Mouse (Mus musculus): ENCODE measurements around the gene Ncf2. TPM values are rescaled to one million over a fixed set of nuclear protein-coding genes. Genes with fewer than 3 reads are reported as not detected.

Ncf2 gene
- total RNA-seq, 2 experiments from 2014 or later = 2.7 to 3.0 TPM

DNA sequence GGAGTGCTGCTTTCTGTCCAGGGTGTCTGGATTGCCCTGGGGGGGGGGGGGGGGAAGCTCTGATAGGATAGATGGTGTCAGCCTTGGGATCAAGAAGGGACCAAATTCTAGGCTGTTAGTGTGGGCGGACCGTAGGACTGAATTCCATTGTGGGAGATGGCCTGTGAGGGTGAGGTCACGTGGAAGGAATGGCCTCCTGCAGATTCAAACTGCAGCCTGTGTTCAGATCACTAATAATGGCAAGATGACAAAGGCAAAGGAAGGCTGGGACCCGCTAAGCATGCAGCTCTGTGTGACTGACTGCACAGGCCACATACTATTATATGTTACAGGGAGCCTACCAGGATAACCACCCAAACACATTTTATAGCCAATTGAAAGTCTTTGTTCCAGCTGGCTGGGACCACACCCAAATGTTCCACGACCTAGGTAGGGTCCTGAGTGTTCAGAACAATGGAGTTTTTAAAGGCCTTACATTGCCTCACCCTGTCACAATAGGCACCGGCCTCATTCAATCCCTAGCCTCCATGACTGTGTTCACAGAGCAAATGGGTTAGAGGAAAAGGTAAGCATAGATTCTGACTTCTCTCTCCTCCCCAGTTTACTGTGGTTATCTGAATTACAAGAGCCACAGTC lies 6.4 kb upstream of the Ncf2 start:
- DNase-seq (ENCODE audit: low spot score in 2 of 2) = no peak
- intact Hi-C loops (cut with DNase I) = no loop called here

DNA sequence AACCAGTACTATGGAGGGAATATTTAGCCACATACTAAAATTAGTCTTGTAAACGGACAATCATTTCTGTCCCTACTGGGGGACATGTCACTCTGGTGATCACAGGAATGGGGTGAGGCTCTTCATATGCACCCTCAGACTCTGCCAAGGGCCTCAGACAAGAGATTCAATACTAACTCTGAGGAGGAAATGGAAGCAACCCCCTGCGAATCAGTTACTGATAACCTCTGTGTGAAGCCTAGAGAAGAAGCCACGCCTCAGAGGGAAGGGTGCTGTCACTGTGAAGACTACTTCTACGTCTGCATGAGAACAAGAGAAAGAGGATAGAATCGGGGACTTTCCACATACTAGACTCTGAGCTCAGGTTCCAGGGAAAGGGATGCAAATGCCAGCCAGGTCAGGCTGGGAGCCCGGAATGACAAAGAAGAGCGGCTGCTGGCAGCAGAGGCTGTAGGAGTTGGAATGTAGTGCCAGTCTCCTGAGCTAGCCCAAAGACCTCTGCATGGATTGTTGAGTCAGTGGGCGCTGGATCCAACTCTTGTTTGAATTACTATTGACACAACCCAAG lies 4.2 kb upstream of the Ncf2 start:
- intact Hi-C loops (cut with DNase I) = no loop called here

DNA sequence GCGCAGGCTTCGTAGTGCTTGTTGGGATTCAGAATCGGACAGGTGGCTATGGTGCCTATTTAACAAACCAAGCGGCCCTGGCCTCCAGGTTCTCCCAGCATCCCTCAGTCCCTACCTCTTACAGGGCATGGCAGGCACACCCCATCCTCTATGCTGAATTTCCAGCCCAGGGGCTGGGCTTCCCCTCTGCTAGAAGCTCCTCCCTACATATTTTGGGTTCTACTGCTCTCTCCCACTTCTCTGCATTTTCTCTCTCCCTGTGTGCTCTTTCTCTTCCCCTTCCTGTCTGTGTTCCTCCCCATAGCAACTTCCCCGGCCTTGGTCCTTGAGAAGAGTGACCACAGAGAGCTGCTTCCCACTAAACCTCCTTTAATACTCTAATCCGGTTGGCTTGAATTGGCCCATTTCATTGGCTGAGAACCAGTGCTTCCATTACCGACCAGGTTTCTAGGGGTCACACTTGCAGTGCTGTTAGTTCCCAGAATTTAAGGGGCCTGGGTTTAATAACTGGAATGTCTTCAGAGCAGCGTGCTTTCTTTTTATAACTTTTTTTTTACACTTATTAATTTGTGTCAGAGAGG lies 3.2 kb upstream of the Ncf2 start:
- DNase-seq (ENCODE audit: low spot score in 2 of 2) = no peak
- intact Hi-C loops (cut with DNase I) = no loop called here

More for the DNA sequence above, 4.2 kb upstream of the Ncf2 start:
- no peak for DNase-seq (ENCODE audit: low spot score in 2 of 2)

DNA sequence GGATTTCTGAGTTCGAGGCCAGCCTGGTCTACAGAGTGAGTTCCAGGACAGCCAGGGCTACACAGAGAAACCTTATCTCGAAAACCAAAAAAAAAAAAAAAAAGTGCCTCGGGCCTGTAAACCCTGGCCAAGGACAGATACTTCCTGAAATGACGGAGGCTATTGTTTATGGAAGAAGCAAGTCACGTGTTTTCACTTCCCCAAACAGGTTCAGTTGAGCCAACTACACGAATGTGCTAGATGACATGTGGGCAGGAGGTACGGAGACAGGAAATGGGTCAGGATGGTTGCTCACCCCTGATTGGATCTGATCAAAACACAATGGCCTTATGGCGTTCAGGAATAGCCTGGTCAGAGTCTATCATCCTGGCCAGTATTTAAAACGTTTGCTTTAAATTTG lies 1.9 kb upstream of the Ncf2 start:
- no peak for DNase-seq (ENCODE audit: low spot score in 2 of 2)
- intact Hi-C loops (cut with DNase I) = no loop called here

DNA sequence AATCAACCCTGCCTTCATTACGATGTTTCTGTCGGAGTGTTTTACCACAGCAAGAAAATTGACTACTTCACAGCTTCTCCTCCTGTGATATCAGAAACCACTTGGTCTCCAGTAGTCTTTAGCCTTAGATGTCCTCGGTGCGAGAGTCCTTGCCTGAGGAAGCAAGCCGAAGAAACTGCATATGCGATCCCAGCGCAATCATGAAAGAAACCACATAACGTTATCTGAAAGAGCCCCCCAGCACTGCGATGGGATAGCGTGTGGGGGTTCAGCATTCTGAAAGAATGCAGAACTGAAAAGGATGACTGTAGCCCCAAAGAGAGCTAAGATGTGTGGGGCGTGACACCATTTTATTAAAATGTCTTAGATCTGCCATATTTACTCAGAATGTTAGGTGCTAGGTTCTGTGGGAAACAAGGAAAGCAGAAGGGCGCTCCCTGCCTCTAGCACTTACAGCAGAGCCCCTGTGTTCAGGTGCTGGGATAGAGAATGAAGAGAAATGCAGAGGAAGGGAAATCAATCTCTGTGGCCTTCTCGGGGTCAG lies 711 bp downstream of the Ncf2 start:
- intact Hi-C loops (cut with DNase I) = no loop called here
- no peak for DNase-seq (ENCODE audit: low spot score in 2 of 2)

DNA sequence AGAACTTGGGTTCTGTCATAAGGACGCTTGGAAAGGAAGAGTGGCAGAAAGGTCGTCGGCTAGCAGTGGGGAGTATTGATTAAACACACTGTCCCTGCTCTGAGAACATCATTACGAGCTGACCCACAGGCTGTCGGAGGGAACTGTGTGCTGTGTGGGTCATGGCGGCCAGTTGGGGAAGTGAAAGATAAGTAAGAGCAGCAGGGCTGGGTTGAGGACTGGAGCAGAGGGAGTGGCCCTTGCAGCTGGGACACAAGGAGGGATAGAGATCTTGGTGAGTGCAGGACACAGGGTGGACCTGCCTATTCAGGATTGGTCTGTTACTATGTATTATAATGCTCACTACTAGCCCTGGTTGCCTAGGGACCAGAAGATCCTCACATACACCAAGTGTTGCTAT lies 4.9 kb downstream of the Ncf2 start:
- DNase-seq (ENCODE audit: low spot score in 2 of 2) = no peak
- intact Hi-C loops (cut with DNase I) = no loop called here

DNA sequence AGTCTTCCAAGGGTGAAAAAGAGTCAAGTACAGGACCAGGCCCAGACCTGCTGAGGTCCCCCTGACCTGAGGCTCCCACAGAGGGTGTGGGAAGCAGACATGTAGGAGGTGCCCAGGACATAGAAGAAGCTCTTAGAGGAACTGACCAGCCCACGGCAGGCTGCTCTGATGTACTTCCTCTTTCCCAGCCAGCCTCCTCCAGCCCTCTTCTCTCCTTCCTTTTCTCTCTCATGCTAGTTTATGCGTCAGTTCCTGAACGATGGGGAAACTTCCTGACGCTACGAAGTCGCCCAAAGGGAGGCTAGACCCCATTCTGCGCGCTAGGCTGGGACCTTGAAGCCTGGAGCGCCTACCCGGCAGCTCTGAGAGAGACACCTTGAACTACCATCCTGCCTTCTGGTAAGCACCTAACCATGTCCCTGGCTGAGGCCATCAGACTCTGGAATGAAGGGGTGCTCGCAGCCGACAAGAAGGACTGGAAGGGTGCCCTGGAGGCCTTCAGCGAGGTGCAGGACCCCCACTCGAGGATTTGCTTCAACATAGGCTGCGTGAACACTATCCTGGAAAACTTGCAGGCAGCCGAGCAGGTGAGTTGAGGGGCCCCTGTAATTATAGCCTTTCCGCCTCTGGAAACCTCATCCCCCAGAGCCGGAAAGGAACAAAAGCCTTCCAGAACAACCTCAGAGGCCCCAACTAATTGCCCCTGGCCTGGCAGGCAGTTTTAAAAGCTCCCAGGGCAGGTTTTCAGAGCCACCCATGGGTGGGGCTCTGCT lies 7.8 kb downstream of the Ncf2 start:
- DNase-seq (ENCODE audit: low spot score in 2 of 2) = no peak
- intact Hi-C loops (cut with DNase I) = no loop called here

DNA sequence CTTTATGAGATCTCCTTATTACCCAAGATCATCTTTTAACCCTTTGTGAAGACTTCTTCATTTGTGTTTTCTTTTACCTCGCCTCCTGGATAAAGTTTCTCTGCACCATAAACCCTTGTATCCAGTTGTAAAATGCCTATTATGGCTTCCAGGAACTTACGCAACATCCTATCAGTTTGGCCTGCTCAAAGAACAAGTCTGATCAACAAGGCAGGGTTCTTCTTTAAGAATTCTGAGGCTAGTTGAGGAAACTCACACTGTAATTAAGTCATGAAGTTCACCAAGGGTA lies 8.3 kb downstream of the Ncf2 start:
- intact Hi-C loops (cut with DNase I) = no loop called here
- DNase-seq (ENCODE audit: low spot score in 2 of 2) = no peak

DNA sequence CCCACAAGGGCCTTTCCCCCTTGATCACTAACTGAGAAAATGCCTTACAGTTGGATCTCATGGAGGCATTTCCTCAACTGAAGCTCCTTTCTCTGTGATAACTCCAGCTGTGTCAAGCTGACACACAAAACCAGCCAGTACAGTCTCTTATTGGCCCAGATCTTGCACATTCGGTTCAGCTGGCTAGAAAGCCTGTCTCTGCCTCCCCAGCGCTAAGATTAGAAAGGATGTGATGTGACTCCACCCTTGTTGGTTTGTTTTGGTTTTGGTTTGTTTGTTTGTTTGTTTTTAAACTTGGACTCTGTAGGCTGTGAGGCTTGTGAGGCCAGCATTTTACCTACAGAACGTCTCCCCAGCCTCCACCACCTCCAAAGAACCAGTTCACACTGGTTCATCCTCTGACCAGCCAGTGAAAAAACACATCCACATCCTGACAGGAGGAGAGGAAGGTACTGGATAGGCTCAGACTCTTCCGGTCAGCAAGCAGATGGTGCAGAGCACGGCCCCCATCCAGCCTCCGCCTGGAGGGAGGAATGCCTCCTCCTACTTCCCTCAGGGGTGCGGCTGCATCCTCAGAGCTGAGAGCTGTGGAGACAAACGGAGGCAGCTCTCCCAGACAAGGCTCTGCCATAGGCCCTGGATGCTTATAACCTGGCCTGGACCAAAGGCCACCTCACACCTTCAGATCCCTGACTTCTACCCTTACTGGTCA lies 9.7 kb downstream of the Ncf2 start:
- no peak for DNase-seq (ENCODE audit: low spot score in 2 of 2)

DNA sequence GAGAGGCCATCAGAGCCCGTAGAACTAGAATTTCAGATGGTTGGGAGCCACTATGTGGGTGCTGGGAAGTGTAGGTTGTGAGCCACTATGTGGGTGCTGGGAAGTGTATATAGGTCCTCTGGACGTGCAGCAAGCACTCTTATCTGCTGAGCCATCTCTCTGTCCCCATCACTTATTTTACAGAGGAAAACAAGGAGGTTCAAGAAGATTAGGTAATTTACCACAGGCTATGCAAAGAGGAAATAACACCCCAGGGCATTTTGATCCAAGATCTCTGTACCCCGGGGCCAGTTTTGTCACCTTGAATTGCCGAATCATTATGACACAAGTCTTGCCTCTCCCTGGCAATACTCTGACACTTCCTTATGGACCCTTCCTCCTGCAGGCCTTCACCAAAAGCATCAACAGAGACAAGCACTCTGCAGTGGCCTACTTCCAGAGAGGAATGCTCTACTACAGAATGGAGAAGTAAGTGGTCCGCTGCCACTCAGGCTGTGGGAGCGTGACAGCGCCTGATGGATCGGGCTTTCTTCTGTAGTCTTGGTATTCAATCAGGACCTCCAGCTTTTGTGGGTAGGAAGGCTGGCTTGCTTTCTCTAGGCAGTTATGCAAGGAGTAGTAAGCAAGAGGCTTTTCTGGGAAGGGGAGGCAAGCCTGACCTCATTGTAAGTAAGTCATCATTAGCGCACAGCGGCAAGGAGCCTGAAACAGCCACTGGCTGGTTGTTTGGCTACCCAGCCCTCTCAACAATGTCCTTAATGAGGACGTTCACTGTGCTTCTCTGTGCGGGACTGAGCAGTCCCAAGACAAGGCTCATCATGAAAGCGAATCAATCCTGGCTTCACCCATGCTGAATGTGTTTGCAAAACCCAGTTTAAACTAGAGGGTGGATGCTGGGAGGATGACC lies 10.8 kb downstream of the Ncf2 start:
- no peak for DNase-seq (ENCODE audit: low spot score in 2 of 2)
- intact Hi-C loops (cut with DNase I) = no loop called here

More for the DNA sequence above, 9.7 kb downstream of the Ncf2 start:
- intact Hi-C loops (cut with DNase I) = no loop called here

DNA sequence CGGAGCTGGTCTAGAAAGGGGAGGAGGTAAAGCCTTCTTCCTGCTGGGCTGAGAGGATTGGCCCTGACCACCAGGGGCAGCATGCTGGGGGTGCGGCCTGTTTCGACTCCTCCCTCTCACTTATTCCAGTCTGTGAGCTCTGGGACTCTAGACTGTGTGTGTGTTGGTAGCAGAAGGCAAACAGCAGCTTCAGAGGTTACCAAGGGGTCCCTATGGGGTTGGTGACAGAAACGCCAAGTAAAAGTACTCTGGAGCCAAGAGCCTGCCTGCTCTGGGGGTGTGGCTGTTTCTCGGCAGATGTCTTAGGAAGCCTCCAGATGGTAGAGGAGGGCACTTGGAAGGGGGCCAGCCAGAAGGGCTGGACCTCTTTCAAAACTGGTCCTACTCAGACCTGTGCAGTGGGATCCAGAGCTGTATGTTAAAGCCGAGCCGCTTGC lies 15.3 kb downstream of the Ncf2 start:
- DNase-seq (ENCODE audit: low spot score in 2 of 2) = no peak
- intact Hi-C loops (cut with DNase I) = loop anchor here (5.0 kb wide), 1 partner anchor 48 kb away; the partner anchor contains the start of genes Arpc5 and Rgl1

DNA sequence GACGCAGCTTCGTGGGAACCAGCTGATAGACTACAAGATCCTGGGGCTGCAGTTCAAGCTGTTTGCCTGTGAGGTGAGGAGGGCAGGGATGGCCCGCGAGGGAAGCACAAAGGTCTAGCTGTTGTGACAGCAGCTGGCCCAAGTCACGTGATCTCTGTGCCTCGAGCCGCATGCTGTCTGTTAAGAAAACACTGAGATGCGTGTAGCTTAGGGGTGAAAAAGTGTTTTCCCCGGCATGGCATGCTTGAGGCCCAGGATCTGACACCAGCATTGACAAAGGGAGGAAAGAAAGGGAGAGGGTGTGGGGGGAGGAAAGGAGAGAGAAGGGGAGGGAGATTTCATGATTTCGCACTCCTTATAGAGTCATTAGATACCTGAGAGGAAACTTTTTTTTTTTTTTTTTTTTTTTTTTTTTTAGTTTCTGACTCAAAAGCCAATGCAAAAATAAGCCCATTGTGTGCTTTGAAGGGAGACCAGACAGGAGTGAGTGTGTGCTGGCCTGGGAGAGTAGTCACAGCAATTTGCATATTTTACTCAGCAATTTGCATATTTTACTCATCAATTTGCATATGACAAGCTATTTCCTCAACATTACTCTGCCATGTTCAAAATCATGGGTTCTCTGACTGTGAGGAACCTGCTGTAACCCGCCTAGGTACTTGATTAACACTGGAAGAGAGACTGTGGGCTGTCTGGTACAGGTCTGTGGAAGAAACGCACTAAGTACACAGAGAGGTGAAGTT lies 17.2 kb downstream of the Ncf2 start:
- no peak for DNase-seq (ENCODE audit: low spot score in 2 of 2)
- intact Hi-C loops (cut with DNase I) = loop anchor here (5.0 kb wide), 1 partner anchor 50 kb away; the partner anchor contains the start of genes Arpc5 and Rgl1

DNA sequence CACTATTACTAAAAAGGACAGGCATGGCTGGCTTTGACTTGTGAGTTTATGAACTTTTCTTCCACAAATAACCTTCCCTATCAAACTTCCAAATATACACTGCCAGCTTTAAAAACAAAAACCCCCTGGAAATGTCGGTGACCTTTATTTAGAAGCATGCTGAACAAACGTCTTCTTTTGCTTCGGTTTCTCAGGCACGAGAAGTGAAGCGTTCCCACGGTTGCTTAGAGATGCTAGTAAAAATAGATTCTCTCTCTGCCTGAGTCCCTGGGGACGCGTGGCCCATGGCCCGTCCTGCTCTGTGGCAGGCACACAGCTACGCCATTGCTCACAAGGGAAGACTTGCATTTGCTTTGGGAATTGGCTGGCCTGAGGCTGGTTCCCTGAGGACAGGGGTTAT lies 17.8 kb downstream of the Ncf2 start:
- no peak for DNase-seq (ENCODE audit: low spot score in 2 of 2)
- intact Hi-C loops (cut with DNase I) = loop anchor here (5.0 kb wide), 1 partner anchor 50 kb away; the partner anchor contains the start of genes Arpc5 and Rgl1

DNA sequence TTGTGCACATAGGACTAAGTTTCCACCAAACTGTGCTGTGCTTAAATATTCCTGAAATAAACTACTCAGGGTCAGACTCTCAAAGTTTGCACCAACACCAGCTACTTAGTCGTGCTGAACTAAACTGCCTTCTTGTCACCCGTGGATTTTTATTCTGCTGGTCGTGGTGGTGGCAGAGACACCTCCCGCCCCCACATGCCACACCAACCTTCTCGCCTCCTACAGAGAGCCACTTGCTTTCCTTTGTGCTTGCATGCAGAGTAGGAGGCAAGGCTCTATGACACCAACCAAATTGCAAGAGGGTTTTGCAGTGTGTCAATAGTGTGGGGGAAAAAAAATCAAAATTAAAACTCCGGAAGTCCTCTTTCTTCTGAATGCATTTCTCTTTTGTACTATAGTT lies 19.6 kb downstream of the Ncf2 start:
- no peak for DNase-seq (ENCODE audit: low spot score in 2 of 2)
- intact Hi-C loops (cut with DNase I) = loop anchor here (5.0 kb wide), 1 partner anchor 52 kb away; the partner anchor contains the start of genes Arpc5 and Rgl1

DNA sequence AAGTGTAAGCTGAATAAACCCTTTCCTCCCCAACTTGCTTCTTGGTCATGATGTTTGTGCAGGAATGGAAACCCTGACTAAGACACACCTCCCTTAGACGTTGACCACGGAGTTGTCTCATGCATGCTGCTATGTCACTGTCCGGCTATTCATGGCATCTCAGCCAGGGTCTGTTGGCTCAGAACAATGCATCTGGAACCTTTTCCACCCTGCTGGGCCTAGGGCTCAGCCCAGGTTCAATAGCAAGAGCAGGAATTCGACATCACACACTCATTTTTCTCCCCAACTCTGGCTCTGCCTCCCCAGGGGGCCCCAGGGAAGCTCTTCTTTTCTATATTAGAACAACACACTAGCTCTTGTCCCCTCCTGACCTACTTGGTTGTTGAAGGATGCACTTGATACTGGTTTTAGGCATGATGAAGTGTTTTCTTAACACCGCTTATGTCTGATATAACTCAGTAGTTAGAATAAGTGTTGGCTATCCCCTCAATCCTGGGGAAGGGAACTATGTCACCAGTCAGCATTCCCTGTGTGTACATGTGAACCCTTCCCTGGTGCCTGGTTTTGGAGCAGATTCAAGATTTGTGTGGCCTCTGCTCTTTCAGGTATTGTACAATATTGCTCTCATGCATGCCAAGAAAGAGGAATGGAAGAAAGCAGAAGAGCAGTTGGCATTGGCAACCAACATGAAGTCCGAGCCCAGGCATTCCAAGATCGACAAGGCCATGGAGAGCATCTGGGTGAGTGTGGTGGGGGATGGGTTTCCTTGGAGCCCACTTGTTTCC lies 21.1 kb downstream of the Ncf2 start:
- intact Hi-C loops (cut with DNase I) = no loop called here
- DNase-seq (ENCODE audit: low spot score in 2 of 2) = no peak

DNA sequence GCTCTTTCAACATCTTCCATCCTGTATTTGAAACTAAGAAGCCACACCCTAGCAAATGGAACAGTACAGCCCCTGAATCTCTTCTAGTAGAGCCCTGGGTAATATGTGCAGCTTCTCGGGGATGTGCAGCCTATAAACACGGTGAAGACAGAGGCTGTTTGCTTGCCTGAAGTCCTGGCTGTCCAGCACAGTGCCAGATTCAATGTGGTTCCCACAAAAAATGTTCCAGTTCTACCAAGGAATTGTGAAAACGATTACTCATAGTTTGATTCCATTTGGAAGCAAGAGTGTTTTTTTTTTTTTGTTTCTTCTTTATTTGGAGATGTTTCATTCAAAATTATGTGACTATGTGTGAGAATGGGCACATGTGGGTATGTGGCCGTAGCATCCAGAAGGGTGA lies 21.8 kb downstream of the Ncf2 start:
- intact Hi-C loops (cut with DNase I) = no loop called here

DNA sequence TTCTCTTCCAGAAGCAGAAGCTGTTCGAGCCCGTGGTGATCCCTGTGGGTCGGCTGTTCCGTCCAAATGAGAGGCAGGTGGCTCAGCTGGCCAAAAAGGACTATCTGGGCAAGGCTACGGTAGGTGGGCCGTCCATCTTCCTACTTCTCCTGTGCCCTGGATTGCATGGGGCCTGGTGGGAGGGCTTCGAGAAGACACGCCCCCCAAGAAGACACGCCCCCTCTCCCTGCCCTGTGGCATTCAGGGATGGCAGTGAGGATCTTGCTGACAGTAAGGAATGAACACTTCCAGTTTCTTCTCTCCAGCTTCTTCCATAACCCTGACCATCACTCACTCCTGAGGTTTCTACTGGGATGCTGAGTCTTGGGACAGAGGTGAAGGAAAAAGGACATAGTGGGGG lies 24.2 kb downstream of the Ncf2 start:
- intact Hi-C loops (cut with DNase I) = no loop called here

More for the DNA sequence above, 21.8 kb downstream of the Ncf2 start:
- DNase-seq (ENCODE audit: low spot score in 2 of 2) = no peak

More for the DNA sequence above, 24.2 kb downstream of the Ncf2 start:
- DNase-seq (ENCODE audit: low spot score in 2 of 2) = no peak
